Mouse (Mus musculus) ES-Bruce4 (cell line): ENCODE results near the gene Mosmo. TPM values are rescaled to one million over a fixed set of nuclear protein-coding genes. Genes with fewer than 3 reads are reported as not detected.
A peak's percentile ranks its signal among the peaks of the same experiment; 100 is the strongest.

ENCODE experiments used
- H3K27ac ChIP-seq: 2 replicates; pipeline ENCODE4 v1.5.1; 2012; ENCODE audit warnings: low read length, inconsistent platforms; ENCODE audit not compliant: insufficient read depth
- H3K27me3 ChIP-seq: 2 replicates; pipeline ENCODE4 v1.6.1; 2012; ENCODE audit warnings: mild to moderate bottlenecking, low read length, inconsistent platforms; ENCODE audit not compliant: control insufficient read depth, poor library complexity, insufficient read depth, severe bottlenecking
- H3K36me3 ChIP-seq: 2 replicates; pipeline ENCODE4 v1.6.1; 2012; ENCODE audit warnings: inconsistent platforms, mild to moderate bottlenecking, low read length, moderate library complexity; ENCODE audit not compliant: control insufficient read depth, poor library complexity, insufficient read depth, severe bottlenecking
- H3K4me1 ChIP-seq: one replicate; pipeline ENCODE4 v1.8.1; 2011; ENCODE audit warnings: low read length; ENCODE audit not compliant: control insufficient read depth, insufficient read depth
- H3K4me3 ChIP-seq: 2 replicates; pipeline ENCODE4 v1.5.1; 2011; ENCODE audit warnings: low read depth, mild to moderate bottlenecking, low read length
- H3K9ac ChIP-seq: 2 replicates; pipeline ENCODE4 v1.6.1; 2012; ENCODE audit warnings: low read depth, mild to moderate bottlenecking, inconsistent platforms; ENCODE audit not compliant: poor library complexity, severe bottlenecking
- H3K9me3 ChIP-seq: replicated peaks from 2 replicates; pipeline ENCODE4 v1.6.1; 2012; ENCODE audit warnings: mild to moderate bottlenecking, low read length, inconsistent platforms; ENCODE audit not compliant: control insufficient read depth, poor library complexity, insufficient read depth, severe bottlenecking
- CTCF ChIP-seq: IDR thresholded peaks from one replicate; pipeline ENCODE4 v1.8.1; 2011; ENCODE audit warnings: low read depth, low read length
- EP300 ChIP-seq: IDR thresholded peaks from 2 replicates; pipeline ENCODE4 v1.6.1; 2011; ENCODE audit warnings: low read depth, low read length; ENCODE audit not compliant: insufficient read depth
- POLR2A ChIP-seq: IDR thresholded peaks from one replicate; pipeline ENCODE4 v1.8.1; 2011; ENCODE audit warnings: low read length; ENCODE audit not compliant: insufficient read depth
- polyA plus RNA-seq: library from polyadenylated mRNA; stranded (reverse); fragments of >200 nt; gene quantifications from 2 replicates; pipeline ENCODE4 v1.2.4, GENCODE M21; 2011; ENCODE audit warnings: low read depth; ENCODE audit not compliant: missing spikeins, insufficient read depth, insufficient read length

Mosmo gene
- polyA plus RNA-seq, 1 experiment, result 35.7 TPM

- Histone ChIP-seq H3K27ac (no peak overlapping the region), H3K9me3 (no peaks in the 10 kb centered on the region), H3K36me3 (peaks cover 58% of the 10 kb centered on the region), H3K4me1 (no peaks in the 10 kb centered on the region), H3K4me3 (no peak overlapping the region), H3K9ac (no peak overlapping the region), H3K27me3 (no peaks in the 10 kb centered on the region)
- TF ChIP-seq CTCF, result peak; percentile 19
- TF ChIP-seq EP300, result no peak
Observed at GRCm38 (mm10) chr7:120643217-120643616, 34.2 kb upstream of the Mosmo start.

DNA sequence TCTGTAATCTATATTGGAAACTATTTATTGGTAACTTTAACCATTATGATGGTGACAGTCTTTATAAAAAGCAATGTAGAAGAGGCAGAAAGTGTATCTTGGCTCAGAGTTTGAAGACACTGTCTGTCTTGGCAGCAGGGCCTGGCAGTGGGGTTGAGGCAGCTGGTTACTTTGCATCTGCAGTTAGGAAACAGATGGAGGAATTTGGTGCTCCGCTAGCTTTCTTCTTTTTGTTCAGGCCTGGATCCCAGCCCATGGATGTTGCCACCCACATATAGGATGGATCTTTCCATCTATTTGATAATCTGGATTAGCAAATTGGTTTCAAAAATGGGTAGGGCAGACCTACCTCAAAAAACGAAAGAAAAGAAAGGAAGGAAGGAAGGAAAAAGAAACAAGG is 29.6 kb upstream of the Mosmo start:
- H3K9ac ChIP-seq, result no peak overlapping the region
- H3K27me3 ChIP-seq, result no peaks in the 10 kb centered on the region
- no peaks in the 10 kb centered on the region for H3K4me1 ChIP-seq
- H3K36me3 ChIP-seq, result peaks cover 60% of the 10 kb centered on the region
- no peaks in the 10 kb centered on the region for H3K9me3 ChIP-seq
- no peak for TF ChIP-seq POLR2A
- TF ChIP-seq CTCF, result no peak
- TF ChIP-seq EP300, result no peak
- no peak overlapping the region for H3K4me3 ChIP-seq
- no peak overlapping the region for H3K27ac ChIP-seq

DNA sequence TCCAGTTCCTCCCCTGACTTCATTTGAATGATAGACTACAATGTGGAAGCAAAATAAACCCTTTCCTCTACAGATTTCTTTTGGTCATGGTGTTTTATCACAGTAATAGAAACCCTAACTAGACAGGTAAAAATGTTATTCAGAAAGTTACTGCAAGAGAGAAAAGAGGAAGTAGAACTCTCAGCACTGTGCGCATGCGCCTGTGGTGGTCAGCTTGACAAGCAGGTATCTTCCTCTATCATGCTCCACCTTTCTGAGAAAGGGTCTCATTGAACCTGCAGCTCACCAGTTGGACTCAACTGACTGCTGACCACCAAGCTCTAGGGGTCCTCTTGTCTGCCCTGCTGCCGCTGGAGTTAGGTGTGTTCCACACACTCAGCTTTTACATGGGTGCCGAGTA is 15.3 kb upstream of the Mosmo start:
- Histone ChIP-seq H3K4me1 (no peaks in the 10 kb centered on the region), H3K36me3 (peaks cover 23% of the 10 kb centered on the region), H3K27ac (no peak overlapping the region), H3K9ac (no peak overlapping the region), H3K9me3 (no peaks in the 10 kb centered on the region), H3K27me3 (no peaks in the 10 kb centered on the region), H3K4me3 (no peak overlapping the region)
- TF ChIP-seq CTCF (no peak), POLR2A (no peak), EP300 (no peak)

DNA sequence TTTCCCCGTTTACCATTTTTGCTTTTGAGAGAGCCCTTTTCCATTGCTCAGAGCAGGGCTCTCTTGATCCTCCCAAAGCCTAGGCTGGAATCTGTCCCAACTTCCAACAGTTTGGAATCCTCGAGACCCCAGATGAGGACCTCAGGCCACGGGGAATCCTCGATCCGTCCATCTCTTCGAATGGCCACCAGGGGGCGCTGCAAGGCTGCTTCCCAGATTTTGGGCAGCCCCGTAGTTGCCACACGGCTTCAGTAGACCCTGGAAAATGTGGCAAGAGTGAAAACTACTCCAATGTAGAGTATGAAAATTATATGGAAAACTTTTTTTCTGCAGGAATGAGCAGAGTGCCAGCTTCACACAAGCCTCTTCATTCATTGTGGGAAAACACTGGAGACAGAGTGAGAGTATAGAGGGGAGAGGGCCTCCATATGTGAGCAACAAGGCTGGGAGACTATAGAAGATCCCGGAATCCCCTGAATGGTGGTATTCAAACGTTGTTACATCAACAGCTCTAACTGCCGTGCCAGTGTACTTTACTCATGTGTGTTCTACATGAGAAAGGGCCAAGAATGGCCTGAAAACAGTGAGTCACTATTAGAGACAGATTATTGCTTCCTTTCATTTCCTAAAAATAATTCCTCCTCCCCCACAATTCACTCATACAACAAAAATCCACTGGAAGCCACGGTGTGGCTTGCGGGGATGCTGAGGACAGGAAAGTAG is 7.1 kb upstream of the Mosmo start, which contains the start of gene Pdzd9:
Gene Pdzd9, minus strand, starts transcription at position 191 of the 723 bp plus-strand sequence.
- Histone ChIP-seq H3K4me3 (no peak within 1 kb of the TSS), H3K27me3 (no peaks in the 10 kb centered on the region; the same call in 1 of the 2 replicates), H3K9me3 (no peaks in the 10 kb centered on the region), H3K27ac (no peak within 1 kb of the TSS), H3K36me3 (no peaks in the 10 kb centered on the region), H3K4me1 (no peaks in the 10 kb centered on the region), H3K9ac (no peak within 1 kb of the TSS)
- TF ChIP-seq POLR2A (no peak), CTCF (peak; percentile 85)

GRCm38 (mm10) chr7:120671271-120671670 is 6.1 kb upstream of the Mosmo start:
- no peaks in the 10 kb centered on the region for H3K9me3 ChIP-seq
- no peaks in the 10 kb centered on the region for H3K36me3 ChIP-seq
- H3K4me3 ChIP-seq, result no peak overlapping the region
- H3K27ac ChIP-seq, result no peak overlapping the region
- no peaks in the 10 kb centered on the region; the same call in 1 of the 2 replicates for H3K27me3 ChIP-seq
- TF ChIP-seq EP300 (no peak), POLR2A (no peak), CTCF (no peak)
- no peaks in the 10 kb centered on the region for H3K4me1 ChIP-seq
- no peak overlapping the region for H3K9ac ChIP-seq

DNA sequence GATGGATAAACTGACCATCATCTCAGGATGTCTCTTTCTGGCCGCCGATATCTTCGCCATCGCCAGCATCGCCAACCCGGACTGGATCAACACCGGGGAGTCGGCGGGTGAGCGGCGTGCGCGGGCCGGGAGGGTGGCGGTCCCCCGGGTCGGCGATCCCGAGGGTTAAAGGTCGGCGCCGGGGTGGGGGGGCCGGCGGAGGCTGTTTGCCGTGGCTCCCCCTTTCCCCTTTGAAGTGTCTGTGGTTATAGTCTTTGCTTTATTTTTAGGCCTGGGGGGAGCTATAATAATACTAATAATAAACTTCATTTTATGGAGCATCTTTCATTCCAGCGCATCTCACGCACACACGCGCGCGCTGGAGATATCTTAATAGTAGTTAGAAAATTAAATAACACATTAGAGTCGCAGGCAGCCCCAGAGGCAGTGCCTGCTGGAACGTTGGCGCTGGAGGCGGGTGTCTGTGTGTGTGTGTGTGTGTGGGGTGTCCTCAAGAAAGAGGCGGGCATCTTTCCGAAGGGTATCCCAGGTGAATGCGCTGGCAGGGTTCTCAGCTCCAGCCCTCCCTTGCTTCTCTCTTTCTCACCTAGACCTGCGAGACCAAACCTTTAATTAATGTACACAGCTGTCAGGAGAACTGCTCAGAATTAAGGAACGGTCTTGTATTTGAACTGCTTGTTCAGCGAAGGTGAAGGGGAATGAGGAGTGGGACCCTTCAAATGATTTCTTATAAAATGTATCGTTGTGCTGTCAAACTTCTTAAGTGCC is 530 bp downstream of the Mosmo start:
- H3K27ac ChIP-seq, result no peak overlapping the region
- H3K9ac ChIP-seq, result peak overlapping the region; percentile 91
- TF ChIP-seq POLR2A (no peak), CTCF (no peak), EP300 (no peak)
- H3K9me3 ChIP-seq, result no peaks in the 10 kb centered on the region
- H3K4me1 ChIP-seq, result no peaks in the 10 kb centered on the region
- H3K36me3 ChIP-seq, result no peaks in the 10 kb centered on the region
- H3K27me3 ChIP-seq, result no peaks in the 10 kb centered on the region
- H3K4me3 ChIP-seq, result peak overlapping the region; percentile 80
